Mouse (Mus musculus): ENCODE measurements at regions not wholly inside any gene's neighbourhood (a gene's known extent, or its start where the extent isn't known, plus 50 kb on each side); places are given as distances from the start of the nearest gene placed in this dataset.

GRCm38 (mm10) chr4:142514751-142515150, 275.6 kb upstream of the Kazn start:
- peaks cover 41% of the 10 kb centered on the region for H3K9me3 ChIP-seq (replicated peaks)
- no peak overlapping the region for H3K27ac ChIP-seq
- H3K4me1 ChIP-seq: no peaks in the 10 kb centered on the region
- H3K27me3 ChIP-seq (replicated peaks): no peaks in the 10 kb centered on the region
- H3K36me3 ChIP-seq: no peaks in the 10 kb centered on the region
- 62% methylated on average over 4 of the region's 4 CpGs for WGBS (ENCODE audit: insufficient replicate concordance)
- H3K4me3 ChIP-seq: no peak overlapping the region
- ATAC-seq: no peak
- H3K4me2 ChIP-seq: no peak overlapping the region
- H3K9ac ChIP-seq: no peak overlapping the region

- ATAC-seq: no peak
- no peaks in the 10 kb centered on the region for H3K36me3 ChIP-seq
- H3K4me2 ChIP-seq: no peak overlapping the region
- WGBS (ENCODE audit: insufficient replicate concordance): 65% methylated on average over 2 of the region's 2 CpGs
- no peak overlapping the region for H3K27ac ChIP-seq
- H3K4me1 ChIP-seq: no peaks in the 10 kb centered on the region
- peaks cover 30% of the 10 kb centered on the region for H3K9me3 ChIP-seq (replicated peaks)
- no peak overlapping the region for H3K4me3 ChIP-seq
- no peaks in the 10 kb centered on the region for H3K27me3 ChIP-seq (replicated peaks)
- H3K9ac ChIP-seq: no peak overlapping the region
Observed at GRCm38 (mm10) chr4:142509386-142509785, 270.2 kb upstream of the Kazn start.

DNA sequence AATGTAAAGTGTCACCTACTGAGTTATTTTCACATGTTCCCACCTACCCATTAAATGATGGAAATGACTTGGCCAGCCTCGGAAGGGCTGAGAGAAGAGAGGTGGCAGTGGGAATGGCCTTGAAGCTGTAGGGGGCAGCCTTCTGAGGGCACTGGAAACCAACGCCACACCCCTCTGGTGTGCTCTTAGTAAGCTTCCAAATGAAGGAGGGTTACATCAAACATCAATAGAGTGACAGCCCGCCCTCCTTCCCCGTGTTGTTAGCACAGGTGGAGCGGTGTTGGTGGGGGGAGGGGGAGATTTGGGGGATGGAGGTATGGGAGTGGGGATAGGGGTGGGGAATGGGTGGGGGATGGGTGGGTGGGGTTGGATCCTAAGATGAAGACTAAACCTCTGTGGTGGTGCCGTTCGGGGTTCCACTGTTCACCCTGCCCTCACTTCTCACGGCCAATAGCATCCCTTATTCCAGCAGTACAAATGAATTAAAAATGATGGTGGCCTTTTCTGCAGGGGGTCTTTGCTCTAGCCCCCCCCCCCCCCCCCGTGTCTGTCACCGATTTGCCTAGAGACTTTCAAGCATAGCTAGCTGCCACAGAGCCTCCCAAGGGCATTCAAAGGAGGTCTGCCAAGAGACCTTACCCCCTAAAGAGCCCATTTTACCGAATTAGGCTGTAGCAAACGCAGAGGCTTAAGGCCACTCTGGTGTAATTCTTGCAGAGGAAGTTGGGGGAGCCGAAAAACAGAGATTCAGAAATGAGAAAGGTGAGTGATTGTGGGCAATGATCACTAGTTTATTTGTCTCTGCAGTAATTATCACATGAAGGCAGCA, 267.4 kb upstream of the Kazn start:
- H3K36me3 ChIP-seq: no peaks in the 10 kb centered on the region
- H3K27ac ChIP-seq: no peak overlapping the region
- H3K4me2 ChIP-seq: no peak overlapping the region
- H3K4me1 ChIP-seq: no peaks in the 10 kb centered on the region
- 0 out of 2 replicates have a peak, but pooled peaks cover 6% of the 10 kb centered on the region for H3K9me3 ChIP-seq (replicated peaks)
- no peak for ATAC-seq
- no peak overlapping the region for H3K4me3 ChIP-seq
- H3K27me3 ChIP-seq (replicated peaks): no peaks in the 10 kb centered on the region
- 17% methylated on average over 12 of the region's 13 CpGs for WGBS (ENCODE audit: insufficient replicate concordance)
- no peak overlapping the region for H3K9ac ChIP-seq

DNA sequence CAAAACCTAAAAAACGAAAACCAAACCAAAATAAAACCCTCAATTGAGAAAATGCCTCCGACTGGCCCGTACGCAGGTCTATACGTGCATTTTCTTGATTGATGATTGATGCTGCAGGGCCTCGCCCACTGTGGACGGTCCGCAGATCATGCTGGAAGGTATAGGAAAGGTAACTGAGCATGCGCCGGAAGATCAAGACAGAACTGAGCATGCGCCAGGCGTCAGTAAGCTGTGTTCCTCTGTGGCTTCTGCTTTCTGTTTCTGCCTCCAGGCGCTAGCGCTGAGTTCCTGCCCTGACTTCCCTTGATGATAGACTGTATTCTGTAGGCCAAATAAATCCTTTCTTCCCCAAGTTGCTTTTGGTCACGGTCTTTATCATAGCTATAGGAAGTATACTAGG, 264.6 kb upstream of the Kazn start:
- no peak for ATAC-seq

DNA sequence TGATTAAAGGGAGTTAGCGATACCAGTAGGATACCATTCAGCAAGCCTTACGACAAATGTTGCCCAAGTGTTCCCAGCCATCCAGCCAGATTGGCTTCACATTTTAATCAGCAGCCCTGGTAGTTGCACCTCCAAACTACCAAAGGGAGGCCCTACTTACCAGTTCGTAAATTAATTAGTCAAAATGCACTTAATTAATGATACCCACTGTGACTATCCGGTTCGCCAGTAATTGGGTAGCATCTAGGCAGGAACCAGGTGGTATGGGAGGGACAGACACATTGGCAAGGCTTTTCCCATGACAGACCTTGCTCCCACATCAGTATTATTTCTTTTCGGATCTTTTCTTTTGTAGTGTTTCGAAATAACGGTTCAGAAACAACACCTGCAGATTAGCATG, 262.0 kb upstream of the Kazn start:
- no peak overlapping the region for H3K9ac ChIP-seq
- H3K4me2 ChIP-seq: no peak overlapping the region
- H3K4me3 ChIP-seq: no peak overlapping the region
- WGBS (ENCODE audit: insufficient replicate concordance): 71% methylated on average over 8 of the region's 8 CpGs
- H3K36me3 ChIP-seq: no peaks in the 10 kb centered on the region
- H3K9me3 ChIP-seq (replicated peaks): no peaks in the 10 kb centered on the region
- H3K4me1 ChIP-seq: no peaks in the 10 kb centered on the region
- H3K27ac ChIP-seq: no peak overlapping the region
- ATAC-seq: no peak
- H3K27me3 ChIP-seq (replicated peaks): peaks cover 13% of the 10 kb centered on the region; the same call in 1 of the 2 replicates

More for the DNA sequence above, 264.6 kb upstream of the Kazn start:
- H3K4me3 ChIP-seq: no peak overlapping the region
- no peaks in the 10 kb centered on the region for H3K4me1 ChIP-seq
- H3K27me3 ChIP-seq (replicated peaks): no peaks in the 10 kb centered on the region
- no peak overlapping the region for H3K9ac ChIP-seq
- 78% methylated on average over 15 of the region's 15 CpGs for WGBS (ENCODE audit: insufficient replicate concordance)
- no peaks in the 10 kb centered on the region for H3K36me3 ChIP-seq
- H3K9me3 ChIP-seq (replicated peaks): no peaks in the 10 kb centered on the region
- H3K4me2 ChIP-seq: no peak overlapping the region
- no peak overlapping the region for H3K27ac ChIP-seq

GRCm38 (mm10) chr4:142500541-142500940, 261.3 kb upstream of the Kazn start:
- no peak overlapping the region for H3K27ac ChIP-seq
- no peaks in the 10 kb centered on the region for H3K4me1 ChIP-seq
- WGBS (ENCODE audit: insufficient replicate concordance): 77% methylated on average over 7 of the region's 7 CpGs
- H3K4me2 ChIP-seq: no peak overlapping the region
- no peaks in the 10 kb centered on the region for H3K9me3 ChIP-seq (replicated peaks)
- H3K36me3 ChIP-seq: no peaks in the 10 kb centered on the region
- peaks cover 14% of the 10 kb centered on the region; the same call in 1 of the 2 replicates for H3K27me3 ChIP-seq (replicated peaks)
- no peak overlapping the region for H3K9ac ChIP-seq
- ATAC-seq: no peak
- no peak overlapping the region for H3K4me3 ChIP-seq

GRCm38 (mm10) chr4:142496605-142497004, 257.4 kb upstream of the Kazn start:
- Histone ChIP-seq H3K9me3 (replicated peaks) (no peaks in the 10 kb centered on the region), H3K27ac (no peak overlapping the region), H3K27me3 (replicated peaks) (peaks cover 14% of the 10 kb centered on the region; the same call in 1 of the 2 replicates), H3K4me1 (no peaks in the 10 kb centered on the region), H3K4me3 (no peak overlapping the region), H3K4me2 (no peak overlapping the region), H3K9ac (no peak overlapping the region), H3K36me3 (no peaks in the 10 kb centered on the region)
- ATAC-seq: no peak
- WGBS (ENCODE audit: insufficient replicate concordance): 41% methylated on average over 12 of the region's 12 CpGs

- Histone ChIP-seq H3K27ac (no peak overlapping the region), H3K4me3 (no peak overlapping the region), H3K4me1 (no peaks in the 10 kb centered on the region), H3K27me3 (replicated peaks) (peaks cover 14% of the 10 kb centered on the region; the same call in 1 of the 2 replicates), H3K9ac (no peak overlapping the region), H3K4me2 (no peak overlapping the region), H3K36me3 (no peaks in the 10 kb centered on the region), H3K9me3 (replicated peaks) (no peaks in the 10 kb centered on the region)
- ATAC-seq: no peak
- 67% methylated on average over 10 of the region's 10 CpGs for WGBS (ENCODE audit: insufficient replicate concordance)
Observed at GRCm38 (mm10) chr4:142492926-142493492, 253.8 kb upstream of the Kazn start.

GRCm38 (mm10) chr4:142485784-142486423, 246.7 kb upstream of the Kazn start:
- ATAC-seq: no peak
- Histone ChIP-seq H3K4me2 (no peak overlapping the region), H3K4me1 (no peaks in the 10 kb centered on the region), H3K36me3 (no peaks in the 10 kb centered on the region), H3K9ac (no peak overlapping the region), H3K27me3 (replicated peaks) (no peaks in the 10 kb centered on the region), H3K4me3 (no peak overlapping the region), H3K27ac (no peak overlapping the region), H3K9me3 (replicated peaks) (no peaks in the 10 kb centered on the region)
- 69% methylated on average over 4 of the region's 4 CpGs for WGBS (ENCODE audit: insufficient replicate concordance)

- no peak overlapping the region for H3K27ac ChIP-seq
- H3K36me3 ChIP-seq: no peaks in the 10 kb centered on the region
- H3K4me2 ChIP-seq: no peak overlapping the region
- no peaks in the 10 kb centered on the region for H3K4me1 ChIP-seq
- ATAC-seq: no peak
- H3K27me3 ChIP-seq (replicated peaks): peaks cover 18% of the 10 kb centered on the region
- H3K9me3 ChIP-seq (replicated peaks): no peaks in the 10 kb centered on the region
- H3K4me3 ChIP-seq: no peak overlapping the region
- 65% methylated on average over 10 of the region's 10 CpGs for WGBS (ENCODE audit: insufficient replicate concordance)
- H3K9ac ChIP-seq: no peak overlapping the region
Observed at GRCm38 (mm10) chr4:142475632-142476031, 236.4 kb upstream of the Kazn start.

DNA sequence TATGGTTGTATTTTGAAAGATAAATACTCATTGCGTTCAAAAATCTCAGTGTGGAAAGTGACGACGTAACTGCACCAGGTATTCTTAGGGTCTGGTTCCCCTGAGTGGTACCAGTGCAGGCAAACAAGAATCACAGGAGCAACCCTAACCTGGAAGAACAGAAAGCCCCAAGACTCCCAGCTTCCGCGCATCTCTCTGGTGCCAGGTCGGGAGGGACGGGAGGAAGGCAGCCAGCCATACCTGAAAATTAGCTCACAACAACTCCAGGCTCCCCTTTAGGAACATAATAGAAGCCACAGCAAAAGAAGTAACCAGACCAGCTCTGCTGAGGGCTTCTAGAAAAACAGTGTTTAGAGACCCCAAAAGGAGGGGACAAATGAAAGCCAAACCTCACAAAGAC, 235.4 kb upstream of the Kazn start:
- Histone ChIP-seq H3K4me2 (no peak overlapping the region), H3K9me3 (replicated peaks) (no peaks in the 10 kb centered on the region), H3K27ac (no peak overlapping the region), H3K4me3 (no peak overlapping the region), H3K9ac (no peak overlapping the region), H3K36me3 (no peaks in the 10 kb centered on the region), H3K4me1 (no peaks in the 10 kb centered on the region), H3K27me3 (replicated peaks) (peaks cover 18% of the 10 kb centered on the region)
- WGBS (ENCODE audit: insufficient replicate concordance): 84% methylated on average over 7 of the region's 7 CpGs
- ATAC-seq: no peak

- Histone ChIP-seq H3K27ac (no peak overlapping the region), H3K36me3 (no peaks in the 10 kb centered on the region), H3K4me3 (no peak overlapping the region), H3K4me1 (no peaks in the 10 kb centered on the region), H3K9me3 (replicated peaks) (no peaks in the 10 kb centered on the region), H3K27me3 (replicated peaks) (peaks cover 18% of the 10 kb centered on the region), H3K9ac (no peak overlapping the region), H3K4me2 (no peak overlapping the region)
- ATAC-seq: no peak
- WGBS (ENCODE audit: insufficient replicate concordance): 71% methylated on average over 12 of the region's 12 CpGs
Observed at GRCm38 (mm10) chr4:142474018-142474417, 234.8 kb upstream of the Kazn start.

All from liver, embryonic 12.5 days (tissue).